Mouse (Mus musculus) C2C12 (cell line): Measurements from ENCODE around the gene Syt3.

ENCODE experiments used
- CEBPB ChIP-seq: IDR thresholded peaks from one replicate; pipeline ENCODE4 v1.6.1; 2011; ENCODE audit warnings: low read depth, mild to moderate bottlenecking, control low read depth, moderate library complexity
- CTCF ChIP-seq: IDR thresholded peaks from one replicate; pipeline ENCODE4 v1.5.1; 2011; ENCODE audit not compliant: control insufficient read depth, insufficient read depth, insufficient read length
- MYOD1 ChIP-seq: IDR thresholded peaks from one replicate; pipeline ENCODE4 v1.6.1; 2011; ENCODE audit warnings: low read depth; ENCODE audit not compliant: control insufficient read depth, insufficient read length
- MYOG ChIP-seq: IDR thresholded peaks from one replicate; pipeline ENCODE4 v1.6.1; 2011; ENCODE audit not compliant: control insufficient read depth, insufficient read length; ENCODE audit errors: extremely low read depth

- TF ChIP-seq CTCF, result no peak
- no peak for TF ChIP-seq MYOD1
- no peak for TF ChIP-seq MYOG
- TF ChIP-seq CEBPB, result no peak
Observed at GRCm38 (mm10) chr7:44375207-44375606, 8.7 kb upstream of the Syt3 start.
